Mouse (Mus musculus): ENCODE data around the gene Mtmr6.

Mtmr6 gene

DNA sequence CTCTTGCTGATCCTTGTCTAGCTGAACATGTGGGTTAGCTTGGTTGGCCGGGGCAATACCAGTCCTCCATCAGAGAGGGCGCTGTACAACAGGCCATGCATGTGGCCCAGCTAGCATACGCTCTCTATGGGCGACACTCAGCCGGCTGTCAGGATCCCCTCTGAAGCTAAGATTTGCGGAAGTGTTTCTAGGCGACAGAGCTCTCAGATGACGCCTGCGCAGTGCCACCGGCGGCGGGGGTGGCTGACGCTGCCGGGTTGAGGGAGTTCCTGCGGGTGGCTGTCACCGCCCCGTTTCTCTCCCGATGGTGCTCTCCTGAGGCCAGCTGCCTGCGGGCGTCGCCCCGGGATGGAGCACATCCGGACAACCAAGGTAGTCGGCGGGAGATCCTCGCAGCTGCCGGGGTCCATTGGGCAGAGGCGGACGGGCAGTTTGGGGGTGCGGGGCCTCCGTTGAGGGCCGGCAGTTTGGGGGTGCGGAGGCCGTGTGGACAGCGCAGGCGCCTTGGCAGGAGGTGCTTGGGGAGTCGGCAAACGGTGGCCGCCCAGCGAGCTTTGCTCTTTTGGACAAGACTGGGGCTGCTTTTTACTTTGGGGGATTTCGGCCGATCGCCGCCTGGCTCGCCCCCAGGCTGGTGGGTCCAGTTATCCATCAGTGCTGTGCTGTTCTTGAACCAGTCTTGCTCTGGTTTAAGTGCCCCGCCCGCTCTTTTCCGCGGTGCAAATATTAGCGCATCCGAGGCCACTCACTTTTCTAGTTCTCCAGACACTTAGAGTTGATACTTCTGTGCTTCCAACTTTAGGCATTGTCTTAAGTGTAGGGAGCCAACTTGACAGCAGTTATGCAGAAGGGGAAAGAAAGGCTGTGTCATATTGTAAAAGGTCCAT lies at the start of gene Mtmr6:
Mtmr6 (plus strand) TSS at position 239 of the 887 bp plus-strand sequence.
- DNase-seq (ENCODE audit: low read depth), result peak; percentile 99

DNA sequence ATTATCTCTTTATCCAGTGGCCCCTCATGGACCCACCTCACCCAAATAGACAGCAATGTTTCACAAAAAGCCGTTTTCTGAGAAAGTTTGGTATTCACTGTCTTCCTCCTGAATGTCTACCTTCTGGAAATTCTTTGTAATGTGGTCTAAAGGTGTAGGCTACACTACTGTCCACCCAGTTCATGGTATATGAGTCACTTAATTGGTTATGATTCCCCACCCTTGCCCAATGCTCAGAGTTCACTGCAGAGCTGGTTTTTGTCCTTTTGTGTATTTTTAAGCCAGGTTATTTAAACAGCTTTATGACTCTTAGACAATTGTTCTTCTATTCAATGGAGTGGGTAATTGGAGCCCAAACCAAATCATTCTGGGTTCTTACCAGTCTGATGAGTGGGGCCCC lies 48.9 kb upstream of the Mtmr6 start:
- no peak for DNase-seq (ENCODE audit: low read depth)

DNA sequence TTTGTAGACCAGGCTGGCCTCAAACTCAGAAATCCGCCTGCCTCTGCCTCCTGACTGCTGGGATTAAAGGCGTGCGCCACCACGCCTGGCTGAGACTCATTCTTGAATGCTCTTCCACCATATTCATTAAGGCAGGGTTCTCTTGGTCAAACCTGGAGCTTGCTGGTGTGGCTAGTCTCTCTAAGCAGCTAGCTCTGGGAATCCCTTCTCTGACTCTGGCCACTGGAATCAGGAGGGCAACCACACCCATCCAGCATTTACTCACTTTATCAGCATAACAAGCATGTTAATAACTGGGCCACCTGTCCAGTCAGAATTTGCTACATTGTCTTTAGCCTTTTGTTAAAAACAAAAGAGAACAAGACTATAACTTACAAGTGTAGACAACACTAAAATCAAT lies 47.4 kb upstream of the Mtmr6 start:
- no peak for DNase-seq (ENCODE audit: low read depth)

DNA sequence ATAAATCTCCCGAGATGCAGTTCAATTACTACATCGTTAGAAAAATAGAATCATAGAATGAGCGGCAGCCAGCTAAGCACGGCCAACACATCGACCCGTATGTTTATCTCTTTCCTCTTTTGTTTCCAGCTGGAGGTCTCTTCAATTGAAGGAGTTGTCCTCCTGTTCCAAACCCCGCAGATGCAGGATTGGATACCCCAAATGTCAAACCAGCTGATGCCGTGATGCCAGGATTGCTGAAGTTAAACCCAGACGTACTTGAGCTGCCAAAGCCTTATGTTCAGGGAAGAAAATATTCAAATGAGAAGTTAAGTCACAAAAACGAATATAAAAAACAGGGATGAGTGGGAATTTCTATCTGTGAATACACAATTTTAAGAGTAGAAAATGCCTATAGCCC lies 45.1 kb upstream of the Mtmr6 start:
- DNase-seq (ENCODE audit: low read depth), result no peak

DNA sequence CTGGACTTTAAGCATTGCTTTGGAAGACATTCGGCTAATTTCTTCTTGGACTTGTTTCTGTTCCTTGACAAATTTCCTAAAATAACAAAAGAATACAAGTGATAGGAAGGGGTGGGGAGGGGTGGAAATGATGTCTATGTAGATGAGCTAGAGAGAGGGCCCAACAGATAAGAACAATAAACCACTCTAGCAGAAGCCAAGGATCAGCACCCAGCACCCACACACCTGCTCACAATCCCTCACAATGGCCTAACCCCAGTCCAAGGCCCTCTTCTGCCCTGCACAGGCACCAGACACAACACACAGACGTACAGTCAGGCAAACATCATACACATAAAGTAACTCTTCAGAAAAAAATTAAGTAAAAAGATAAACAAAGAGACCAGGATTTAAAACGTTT lies 26.5 kb upstream of the Mtmr6 start:
- DNase-seq (ENCODE audit: low read depth), result no peak

DNA sequence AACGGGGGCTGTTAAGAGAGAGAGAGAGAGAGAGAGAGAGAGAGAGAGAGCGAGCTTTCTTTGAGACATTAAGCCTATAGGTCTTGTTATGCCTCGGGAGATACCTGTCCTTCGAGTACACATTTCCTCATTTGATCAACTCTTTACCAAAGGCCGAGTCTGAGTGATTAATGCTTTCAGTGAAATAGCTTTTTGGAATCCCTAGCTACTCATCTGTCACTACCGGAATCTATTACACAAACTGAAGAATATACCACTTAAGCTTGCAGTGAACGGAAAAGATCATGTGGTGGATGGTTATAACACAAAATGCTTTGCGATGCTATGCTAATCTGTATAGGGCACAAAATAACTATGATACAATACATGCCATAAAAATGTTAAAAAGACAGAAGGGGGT lies 14.7 kb upstream of the Mtmr6 start:
- peak; percentile 41 for DNase-seq (ENCODE audit: low read depth)

DNA sequence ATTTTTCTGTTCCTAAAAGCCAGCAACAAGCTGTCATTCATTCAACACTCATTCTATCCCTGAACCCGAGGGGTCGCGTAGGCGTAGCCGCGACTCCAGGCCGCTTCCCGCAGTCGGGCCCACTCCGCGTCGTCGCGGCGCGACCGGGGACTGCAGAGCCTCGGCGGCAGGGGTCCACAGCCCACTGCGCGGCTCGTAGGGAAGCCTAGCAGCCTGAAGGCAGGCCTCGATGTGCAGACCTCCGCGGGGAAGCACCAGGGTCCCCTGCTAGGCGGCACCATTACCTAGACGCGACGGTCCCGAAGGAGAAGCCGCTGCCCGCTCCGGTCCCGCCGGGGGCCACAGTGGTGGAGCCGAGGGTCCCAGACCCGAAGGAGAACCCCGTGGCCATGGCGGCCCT lies 14.1 kb upstream of the Mtmr6 start:
- DNase-seq (ENCODE audit: low read depth), result no peak

DNA sequence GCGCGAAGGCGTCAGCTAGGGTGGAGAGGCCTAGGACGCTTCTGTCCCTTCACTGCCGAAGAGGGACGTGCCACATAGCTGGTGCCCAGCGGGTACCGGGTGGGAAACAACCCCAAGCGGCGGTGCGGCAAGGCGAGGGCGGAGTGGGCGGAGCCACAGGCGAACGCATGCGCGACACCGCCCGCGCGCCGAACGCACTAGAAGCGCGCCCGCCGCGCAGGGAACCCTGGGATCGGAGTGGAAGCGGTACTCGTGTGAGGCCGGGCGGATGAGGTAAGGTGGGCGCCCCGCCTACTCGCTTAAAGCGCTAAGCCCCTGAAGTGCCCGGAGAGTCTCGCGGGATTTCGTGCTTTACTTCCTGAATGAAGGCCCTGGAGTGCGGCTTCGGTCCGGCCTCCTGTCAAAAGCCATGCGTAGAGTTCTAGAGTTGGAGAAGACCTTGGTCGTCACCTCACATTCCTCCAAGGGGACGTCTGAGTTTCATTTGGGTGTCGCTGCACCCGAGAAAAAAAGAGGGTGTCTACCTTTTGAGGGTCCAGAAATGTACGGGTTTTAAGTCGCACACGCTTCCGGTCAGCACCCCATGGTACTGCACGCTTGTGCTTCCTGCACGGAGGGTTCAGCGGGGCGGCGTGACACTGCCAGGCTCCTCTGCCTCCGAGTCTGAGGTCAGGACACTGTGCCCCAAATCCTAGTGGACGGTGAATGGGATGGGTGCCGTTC lies 13.6 kb upstream of the Mtmr6 start, which contains the start of the genes Nupl1 and Gm49336:
Nupl1 (minus strand) TSS at position 151 of the 723 bp plus-strand sequence.
Gm49336 (minus strand) TSS at position 227 of the 723 bp plus-strand sequence.
- DNase-seq (ENCODE audit: low read depth), result peak; percentile 99

DNA sequence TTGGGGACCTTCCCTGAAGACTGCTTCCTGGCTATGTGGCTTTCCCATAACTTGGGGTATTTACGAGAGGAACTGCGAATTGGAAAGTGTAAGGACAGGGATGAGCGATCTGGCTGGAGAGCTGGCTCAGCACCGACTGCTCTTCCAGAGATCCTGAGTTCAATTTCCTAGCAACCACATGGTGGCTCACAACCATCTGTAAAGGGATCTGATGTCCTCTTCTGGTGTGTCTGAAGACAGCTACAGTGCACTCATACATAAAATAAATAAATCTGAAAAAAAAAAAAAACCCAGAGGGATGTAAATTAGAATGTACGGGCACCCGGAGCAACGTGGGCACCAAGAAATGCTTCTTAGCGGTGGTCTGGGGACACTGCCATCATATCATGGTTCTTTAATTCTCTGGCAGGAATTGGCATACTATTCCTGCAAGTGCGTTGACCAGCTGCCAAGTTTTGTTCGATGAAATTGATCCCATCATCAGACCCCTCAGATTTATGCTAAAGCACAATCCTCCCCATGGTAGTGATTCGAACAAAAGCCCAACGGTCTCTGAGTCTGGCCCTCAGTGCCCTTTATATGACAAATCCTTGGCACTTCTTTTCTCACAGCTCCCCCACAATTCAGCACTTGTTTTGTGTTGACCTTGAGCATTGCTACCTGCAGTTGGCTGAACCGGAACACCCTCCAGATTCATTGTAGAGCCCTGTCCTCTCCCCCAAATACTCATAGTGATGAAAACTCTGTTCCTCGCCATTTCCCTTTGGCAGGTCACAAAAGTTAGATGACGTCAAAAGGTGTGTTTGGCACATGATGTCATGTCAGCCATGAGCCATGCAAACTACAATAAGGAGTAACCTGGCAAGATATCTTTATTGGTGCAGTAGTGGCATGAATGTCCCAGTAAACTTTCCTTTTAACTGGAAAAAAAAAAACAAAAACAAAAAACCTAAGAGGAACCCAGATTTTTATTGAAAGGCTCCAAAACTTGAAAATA lies 12.7 kb upstream of the Mtmr6 start:
- peak; percentile 37 for DNase-seq (ENCODE audit: low read depth)

DNA sequence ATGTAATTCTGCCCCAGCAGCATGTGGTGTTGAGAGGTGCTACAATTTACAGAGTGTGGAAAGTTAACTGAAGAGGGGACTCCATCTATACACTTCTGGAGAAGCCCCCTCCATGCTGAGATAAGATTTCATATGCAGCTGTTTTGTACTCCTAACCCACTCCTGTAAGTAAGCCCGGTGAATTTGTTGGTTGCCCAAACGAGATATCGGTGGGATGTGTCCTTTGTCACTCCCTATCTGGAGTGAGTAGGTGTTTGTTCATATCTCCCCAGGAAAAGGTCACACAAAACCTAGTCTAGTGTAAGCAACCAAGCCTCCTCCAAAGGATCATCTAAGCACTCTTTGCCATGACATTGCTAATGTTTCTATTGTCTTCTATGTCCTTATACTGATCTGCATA lies 11.6 kb upstream of the Mtmr6 start:
- DNase-seq (ENCODE audit: low read depth), result no peak

DNA sequence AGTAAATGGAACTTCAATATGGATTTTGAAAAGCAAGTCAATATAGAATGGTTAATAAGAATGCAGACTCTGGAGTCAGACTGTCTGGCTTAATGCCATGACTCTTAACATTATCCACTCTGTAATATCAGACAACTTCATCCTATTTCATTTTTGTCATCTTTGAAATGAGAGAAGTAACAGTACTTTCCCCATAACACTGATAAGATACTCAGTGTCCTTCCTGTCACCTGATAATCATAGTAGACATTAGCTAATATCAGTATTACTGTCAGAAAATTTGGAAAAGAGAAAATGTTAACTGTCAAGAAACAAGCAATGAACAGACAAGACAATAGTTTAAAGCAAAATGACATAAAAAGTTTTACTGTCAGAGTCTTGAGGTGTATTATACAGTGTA lies 10.3 kb upstream of the Mtmr6 start:
- no peak for DNase-seq (ENCODE audit: low read depth)

DNA sequence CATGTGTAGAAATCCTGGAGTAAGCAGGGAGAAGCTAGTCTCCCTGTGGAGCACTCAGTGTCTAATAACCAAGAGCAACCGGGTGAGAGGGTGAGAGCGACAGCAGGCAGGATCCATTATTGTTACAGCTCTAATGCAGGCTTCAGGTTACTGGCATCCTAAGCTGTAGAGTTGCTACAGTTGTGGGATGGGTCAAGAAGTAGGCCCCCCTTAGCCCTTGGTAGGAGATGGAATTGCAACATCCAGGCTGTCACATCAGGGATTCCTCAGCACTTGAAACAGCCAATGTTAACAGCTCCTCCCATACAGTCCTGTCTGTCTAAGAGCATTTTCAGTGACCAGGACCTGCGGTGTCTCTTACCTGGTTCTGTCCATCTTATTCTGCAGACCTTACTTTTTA lies 8.7 kb upstream of the Mtmr6 start:
- DNase-seq (ENCODE audit: low read depth), result no peak

DNA sequence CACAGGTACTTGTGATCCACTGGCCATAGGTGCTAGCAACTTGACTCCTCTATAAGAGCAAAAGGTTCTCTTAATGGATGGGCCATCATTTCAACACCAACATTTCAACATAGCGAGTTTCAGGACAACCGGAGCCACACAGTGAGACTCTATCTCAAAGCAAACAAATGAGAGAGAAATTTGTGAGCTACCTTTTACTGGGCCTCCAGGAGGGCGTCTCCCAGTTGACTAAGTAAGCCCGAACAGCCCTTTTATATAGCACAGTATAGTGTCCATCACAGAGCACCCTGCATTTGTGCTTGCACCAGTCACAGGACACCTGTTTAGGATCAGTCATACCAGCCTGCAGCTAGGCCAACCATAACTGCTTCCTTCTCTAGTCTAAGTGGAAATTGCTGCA lies 7.9 kb upstream of the Mtmr6 start:
- no peak for DNase-seq (ENCODE audit: low read depth)

DNA sequence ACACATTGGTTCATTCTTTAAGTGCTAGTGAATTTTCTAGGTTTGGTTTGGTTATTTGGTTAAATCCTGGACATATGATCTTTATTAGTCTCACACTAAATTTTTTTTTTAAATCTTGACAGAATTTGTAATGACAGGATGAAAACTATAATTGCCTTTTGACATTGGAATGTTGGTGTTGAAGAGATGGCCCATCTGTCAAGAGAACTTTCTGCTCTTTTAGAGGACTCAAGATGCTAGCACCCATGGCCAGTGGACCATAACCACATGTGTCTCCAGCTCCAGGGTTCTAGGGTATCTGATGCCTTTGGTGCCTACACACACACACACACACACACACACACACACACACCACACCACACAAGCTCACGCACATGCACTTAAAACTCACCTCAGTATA lies 7.2 kb upstream of the Mtmr6 start:
- DNase-seq (ENCODE audit: low read depth), result no peak

DNA sequence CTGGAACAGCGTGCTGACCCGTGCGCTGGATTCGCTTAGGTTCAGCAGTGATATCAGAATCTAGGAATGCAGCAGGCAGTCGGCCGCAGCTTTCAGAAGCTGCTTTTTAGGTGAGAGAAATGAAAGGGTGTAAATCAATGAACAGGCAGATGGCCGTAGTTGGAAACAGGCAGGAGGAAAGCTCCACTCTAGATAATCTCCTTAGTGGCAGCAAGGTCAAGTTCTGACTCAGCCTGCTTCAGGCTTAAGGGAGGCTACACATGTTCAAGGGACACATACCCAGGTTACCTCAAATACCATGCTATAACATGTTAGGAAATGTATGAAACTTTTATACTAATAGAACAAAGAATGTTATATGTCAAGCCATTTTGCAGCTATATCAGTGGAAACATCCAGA lies 2.7 kb upstream of the Mtmr6 start:
- no peak for DNase-seq (ENCODE audit: low read depth)

DNA sequence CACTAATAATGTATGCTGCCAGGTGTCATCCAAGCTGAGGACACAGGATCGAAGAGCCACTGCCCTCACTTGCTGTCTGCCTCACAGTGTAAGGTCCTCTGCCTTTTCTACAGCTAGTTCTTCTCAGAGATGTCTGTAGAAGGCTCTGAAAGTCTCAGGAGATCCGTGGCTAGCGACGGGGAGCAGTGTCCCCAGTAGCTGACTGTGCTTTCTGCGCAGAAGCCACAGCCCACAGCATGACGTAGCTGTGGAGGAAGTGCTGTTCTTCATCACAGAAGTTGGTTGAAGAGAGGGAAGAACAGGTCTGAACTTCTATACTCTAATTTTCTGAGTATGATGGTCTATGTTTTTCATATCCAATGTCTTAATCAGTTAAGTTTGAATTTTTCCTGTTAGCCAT lies 4.3 kb downstream of the Mtmr6 start:
- peak; percentile 74 for DNase-seq (ENCODE audit: low read depth)

DNA sequence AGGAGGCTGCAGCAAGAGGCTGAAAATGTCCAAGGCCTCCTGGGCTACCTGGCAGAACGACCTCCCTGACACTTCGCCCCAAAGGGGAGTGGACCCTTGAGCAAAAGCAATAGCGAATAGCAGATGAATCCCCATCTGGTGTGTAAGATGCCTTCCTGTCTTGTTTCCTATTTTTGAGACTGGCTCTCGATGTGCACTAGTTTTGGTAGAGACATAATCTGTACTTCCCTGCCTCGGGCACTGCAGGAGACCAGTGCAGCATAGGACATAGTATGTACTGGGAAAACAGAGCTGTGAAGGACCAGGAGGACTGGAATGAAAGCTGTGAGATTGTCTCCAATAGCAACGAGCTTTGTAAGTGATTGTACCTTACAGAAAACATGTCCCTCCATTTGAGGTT lies 8.3 kb downstream of the Mtmr6 start:
- DNase-seq (ENCODE audit: low read depth), result no peak

DNA sequence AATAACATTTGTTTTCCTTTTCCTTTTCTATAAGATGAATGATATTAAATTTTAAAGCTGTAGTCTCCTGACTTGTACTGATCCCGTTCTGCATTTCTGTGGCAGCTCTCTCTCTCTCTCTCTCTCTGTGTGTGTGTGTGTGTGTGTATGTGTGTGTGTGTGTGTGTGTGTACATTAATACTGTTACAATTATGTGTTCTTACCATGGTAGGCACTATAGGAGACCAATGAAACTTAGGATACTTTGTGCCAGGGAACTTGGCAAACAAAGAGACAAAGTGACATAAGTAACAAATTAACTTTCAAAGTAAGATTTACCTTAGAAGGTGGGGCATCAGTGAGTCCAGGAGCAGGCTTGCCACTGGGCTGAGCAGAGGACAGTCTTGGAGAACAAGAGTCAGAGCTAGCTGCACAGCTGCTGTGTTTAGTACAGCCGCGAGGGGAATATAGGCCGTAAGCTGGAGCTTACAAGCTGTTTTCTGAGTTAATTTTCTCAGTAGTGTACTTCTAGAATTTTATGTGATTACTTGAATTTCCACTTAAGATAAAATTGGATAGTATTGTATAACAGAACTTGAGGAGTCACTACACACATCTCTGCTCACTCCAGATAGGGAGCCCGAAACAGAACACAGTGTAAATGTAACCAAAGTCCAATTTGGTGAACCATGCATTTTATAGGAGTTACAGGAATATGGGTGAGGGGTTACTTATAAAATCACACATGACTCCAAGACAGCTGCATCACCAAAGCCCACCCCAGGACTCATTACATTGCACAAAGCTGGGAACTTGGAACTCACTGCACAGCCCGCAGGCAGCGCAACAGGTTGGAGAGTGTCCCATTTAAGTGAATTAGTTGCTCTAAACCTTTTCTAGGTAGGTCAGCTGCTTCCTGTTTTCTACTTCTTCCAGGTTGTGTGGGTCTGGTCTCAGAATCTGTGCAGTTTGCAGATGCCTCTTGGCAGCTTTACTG lies 10.6 kb downstream of the Mtmr6 start:
- DNase-seq (ENCODE audit: low read depth), result no peak

DNA sequence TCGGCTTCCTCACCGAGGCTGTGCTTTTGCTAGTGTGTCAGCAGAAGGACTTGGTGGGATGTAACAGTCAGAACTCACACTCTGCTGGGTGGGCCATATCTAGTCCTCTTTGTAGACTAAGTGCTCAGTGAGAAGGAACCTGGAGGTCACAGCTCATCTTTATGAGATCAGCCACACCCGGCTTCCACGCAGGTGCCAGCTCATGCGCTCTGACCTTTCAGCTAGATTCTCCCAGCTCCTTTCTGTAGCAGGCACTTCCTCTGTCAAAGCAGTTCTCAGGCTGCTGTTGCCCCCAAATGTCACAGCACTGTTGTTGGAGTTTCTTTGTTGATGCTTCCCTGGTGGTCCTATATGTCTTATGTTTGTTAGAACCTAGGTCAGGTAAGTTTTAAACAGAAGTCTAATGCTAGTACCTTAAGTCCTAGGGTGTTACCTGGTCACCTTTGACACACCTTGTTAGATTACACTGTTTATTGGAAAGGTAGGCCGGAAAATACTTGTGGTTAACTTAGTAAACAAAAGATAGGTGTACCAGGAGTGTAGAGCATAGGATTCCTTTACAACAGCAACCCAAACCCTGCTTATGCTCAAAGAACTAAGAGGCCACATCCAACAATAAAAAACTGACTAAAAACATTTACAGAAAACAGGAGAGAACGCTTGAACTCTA lies 21.3 kb downstream of the Mtmr6 start:
- no peak for DNase-seq (ENCODE audit: low read depth)

DNA sequence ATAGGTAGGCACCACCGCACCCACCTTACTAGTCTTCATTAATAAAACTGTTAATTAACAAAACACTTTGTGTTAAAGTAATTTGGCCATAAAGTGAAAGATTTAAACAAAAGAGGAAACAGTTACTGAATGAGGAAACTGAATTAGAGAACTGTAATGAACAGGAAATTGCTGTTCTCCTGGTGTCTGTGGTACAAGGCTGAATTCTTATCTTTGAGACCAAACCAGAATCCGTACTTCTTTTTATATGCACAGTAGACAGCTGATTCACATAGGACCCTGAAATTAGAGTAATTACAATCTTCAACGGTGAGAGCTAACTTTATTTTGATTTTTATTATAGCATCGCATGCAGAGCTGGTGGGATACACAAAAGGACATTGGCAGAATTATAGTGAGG lies 25.3 kb downstream of the Mtmr6 start:
- DNase-seq (ENCODE audit: low read depth), result no peak

Data from naive thymus-derived CD4-positive, alpha-beta T cell, adult 2 months (primary cell).